Mouse (Mus musculus): ENCODE measurements around the gene Grk2. TPM values are rescaled to one million over a fixed set of nuclear protein-coding genes. Genes with fewer than 3 reads are reported as not detected.

The Grk2 gene
- total and polyA plus RNA-seq, 2 experiments, result 11.3 to 30.3 TPM

- Histone ChIP-seq H3K79me2 (ENCODE audit: control insufficient read depth, insufficient read depth, low read length) (no peaks in the 10 kb centered on the region; the same call in 1 of the 2 replicates), H3K27ac (replicated peaks; ENCODE audit: insufficient read depth, low read depth, low read length) (peak overlapping the region; percentile 79), H3K9ac (ENCODE audit: low read depth, low read length) (peak overlapping the region; percentile 67), H3K36me3 (ENCODE audit: control insufficient read depth, insufficient read depth, low read length) (peaks cover 23% of the 10 kb centered on the region), H3K27me3 (ENCODE audit: control insufficient read depth, insufficient read depth, low read length) (no peaks in the 10 kb centered on the region), H3K4me1 (ENCODE audit: control insufficient read depth, insufficient read depth, low read length) (peaks cover 20% of the 10 kb centered on the region), H3K4me3 (ENCODE audit: insufficient read depth, low read depth, low read length) (peak overlapping the region; percentile 39; the same call in 1 of the 2 replicates)
- WGBS, result 0% methylated on average over 4 of the region's 4 CpGs
- DNase-seq (ENCODE audit: extremely low read depth, low read depth, low spot score), result peak; percentile 81
- TF ChIP-seq CTCF (IDR thresholded peaks at IDR 0.05; ENCODE audit: low read depth, low read length), result no peak
- TF ChIP-seq POLR2A (IDR thresholded peaks at IDR 0.05; ENCODE audit: extremely low read depth, insufficient read depth, low read length), result no peak
Measured at GRCm38 (mm10) chr19:4332653-4333052, 26.6 kb upstream of the Grk2 start.

GRCm38 (mm10) chr19:4331273-4331672 is 25.3 kb upstream of the Grk2 start:
- 7% methylated on average over 3 of the region's 3 CpGs for WGBS
- Histone ChIP-seq H3K4me1 (ENCODE audit: control insufficient read depth, insufficient read depth, low read length) (peaks cover 26% of the 10 kb centered on the region), H3K36me3 (ENCODE audit: control insufficient read depth, insufficient read depth, low read length) (peaks cover 35% of the 10 kb centered on the region), H3K4me3 (ENCODE audit: insufficient read depth, low read depth, low read length) (no peak overlapping the region), H3K9ac (ENCODE audit: low read depth, low read length) (no peak overlapping the region), H3K79me2 (ENCODE audit: control insufficient read depth, insufficient read depth, low read length) (no peaks in the 10 kb centered on the region; the same call in 1 of the 2 replicates), H3K27me3 (ENCODE audit: control insufficient read depth, insufficient read depth, low read length) (no peaks in the 10 kb centered on the region), H3K27ac (replicated peaks; ENCODE audit: insufficient read depth, low read depth, low read length) (peak overlapping the region; percentile 71)
- peak; percentile 64 for DNase-seq (ENCODE audit: extremely low read depth, low read depth, low spot score)
- TF ChIP-seq CTCF (IDR thresholded peaks at IDR 0.05; ENCODE audit: low read depth, low read length) (no peak), POLR2A (IDR thresholded peaks at IDR 0.05; ENCODE audit: extremely low read depth, insufficient read depth, low read length) (no peak)

GRCm38 (mm10) chr19:4330603-4331002 is 24.6 kb upstream of the Grk2 start:
- 6% methylated on average over 2 of the region's 2 CpGs for WGBS
- peaks cover 38% of the 10 kb centered on the region for H3K36me3 ChIP-seq (ENCODE audit: control insufficient read depth, insufficient read depth, low read length)

GRCm38 (mm10) chr19:4328737-4329304 is 22.8 kb upstream of the Grk2 start:
- H3K36me3 ChIP-seq (ENCODE audit: control insufficient read depth, insufficient read depth, low read length), result peaks cover 54% of the 10 kb centered on the region
- H3K27me3 ChIP-seq (ENCODE audit: control insufficient read depth, insufficient read depth, low read length), result no peaks in the 10 kb centered on the region

More at GRCm38 (mm10) chr19:4330603-4331002, 24.6 kb upstream of the Grk2 start:
- Histone ChIP-seq H3K4me1 (ENCODE audit: control insufficient read depth, insufficient read depth, low read length) (peaks cover 28% of the 10 kb centered on the region), H3K27me3 (ENCODE audit: control insufficient read depth, insufficient read depth, low read length) (no peaks in the 10 kb centered on the region), H3K4me3 (ENCODE audit: insufficient read depth, low read depth, low read length) (no peak overlapping the region), H3K27ac (replicated peaks; ENCODE audit: insufficient read depth, low read depth, low read length) (peak overlapping the region; percentile 71), H3K9ac (ENCODE audit: low read depth, low read length) (no peak overlapping the region), H3K79me2 (ENCODE audit: control insufficient read depth, insufficient read depth, low read length) (no peaks in the 10 kb centered on the region; the same call in 1 of the 2 replicates)
- DNase-seq (ENCODE audit: extremely low read depth, low read depth, low spot score), result peak; percentile 84
- TF ChIP-seq POLR2A (IDR thresholded peaks at IDR 0.05; ENCODE audit: extremely low read depth, insufficient read depth, low read length) (no peak), CTCF (IDR thresholded peaks at IDR 0.05; ENCODE audit: low read depth, low read length) (no peak)

GRCm38 (mm10) chr19:4326881-4327280 is 20.9 kb upstream of the Grk2 start:
- 21% methylated on average over 1 of the region's 1 CpGs for WGBS
- H3K27ac ChIP-seq (replicated peaks; ENCODE audit: insufficient read depth, low read depth, low read length), result no peak overlapping the region; the same call in 1 of the 2 replicates
- DNase-seq (ENCODE audit: extremely low read depth, low read depth, low spot score), result no peak

More at GRCm38 (mm10) chr19:4328737-4329304, 22.8 kb upstream of the Grk2 start:
- H3K4me1 ChIP-seq (ENCODE audit: control insufficient read depth, insufficient read depth, low read length), result peaks cover 22% of the 10 kb centered on the region
- TF ChIP-seq CTCF (IDR thresholded peaks at IDR 0.05; ENCODE audit: low read depth, low read length), result no peak
- no peak for TF ChIP-seq POLR2A (IDR thresholded peaks at IDR 0.05; ENCODE audit: extremely low read depth, insufficient read depth, low read length)
- no peaks in the 10 kb centered on the region; the same call in 1 of the 2 replicates for H3K79me2 ChIP-seq (ENCODE audit: control insufficient read depth, insufficient read depth, low read length)
- no peak for DNase-seq (ENCODE audit: extremely low read depth, low read depth, low spot score)
- no peak overlapping the region for H3K9ac ChIP-seq (ENCODE audit: low read depth, low read length)
- H3K27ac ChIP-seq (replicated peaks; ENCODE audit: insufficient read depth, low read depth, low read length), result no peak overlapping the region
- WGBS, result 75% methylated on average over 8 of the region's 8 CpGs
- H3K4me3 ChIP-seq (ENCODE audit: insufficient read depth, low read depth, low read length), result no peak overlapping the region

GRCm38 (mm10) chr19:4326106-4326505 is 20.1 kb upstream of the Grk2 start:
- Histone ChIP-seq H3K9ac (ENCODE audit: low read depth, low read length) (no peak overlapping the region), H3K27ac (replicated peaks; ENCODE audit: insufficient read depth, low read depth, low read length) (0 out of 2 replicates have a peak overlapping the region, but pooled peaks have one; percentile 25), H3K27me3 (ENCODE audit: control insufficient read depth, insufficient read depth, low read length) (no peaks in the 10 kb centered on the region), H3K79me2 (ENCODE audit: control insufficient read depth, insufficient read depth, low read length) (no peaks in the 10 kb centered on the region; the same call in 1 of the 2 replicates), H3K4me1 (ENCODE audit: control insufficient read depth, insufficient read depth, low read length) (peaks cover 11% of the 10 kb centered on the region), H3K36me3 (ENCODE audit: control insufficient read depth, insufficient read depth, low read length) (peaks cover 77% of the 10 kb centered on the region), H3K4me3 (ENCODE audit: insufficient read depth, low read depth, low read length) (no peak overlapping the region)
- TF ChIP-seq CTCF (IDR thresholded peaks at IDR 0.05; ENCODE audit: low read depth, low read length) (no peak), POLR2A (IDR thresholded peaks at IDR 0.05; ENCODE audit: extremely low read depth, insufficient read depth, low read length) (no peak)
- peak; percentile 98 for DNase-seq (ENCODE audit: extremely low read depth, low read depth, low spot score)
- WGBS, result 12% methylated on average over 3 of the region's 3 CpGs

More at GRCm38 (mm10) chr19:4326881-4327280, 20.9 kb upstream of the Grk2 start:
- Histone ChIP-seq H3K36me3 (ENCODE audit: control insufficient read depth, insufficient read depth, low read length) (peaks cover 70% of the 10 kb centered on the region), H3K4me1 (ENCODE audit: control insufficient read depth, insufficient read depth, low read length) (peaks cover 17% of the 10 kb centered on the region), H3K4me3 (ENCODE audit: insufficient read depth, low read depth, low read length) (no peak overlapping the region), H3K9ac (ENCODE audit: low read depth, low read length) (no peak overlapping the region), H3K27me3 (ENCODE audit: control insufficient read depth, insufficient read depth, low read length) (no peaks in the 10 kb centered on the region), H3K79me2 (ENCODE audit: control insufficient read depth, insufficient read depth, low read length) (no peaks in the 10 kb centered on the region; the same call in 1 of the 2 replicates)
- no peak for TF ChIP-seq POLR2A (IDR thresholded peaks at IDR 0.05; ENCODE audit: extremely low read depth, insufficient read depth, low read length)
- TF ChIP-seq CTCF (IDR thresholded peaks at IDR 0.05; ENCODE audit: low read depth, low read length), result no peak

Measured in liver, adult 2 months (tissue).